Mouse (Mus musculus) stomach, postnatal 0 days (tissue): Measurements from ENCODE around the gene Mrps9. TPM values are rescaled to one million over a fixed set of nuclear protein-coding genes. Genes with fewer than 3 reads are reported as not detected.
"Not testable (repeated sequence)": the region's sequence is repeated elsewhere in the genome, so short reads cannot be mapped to it uniquely, and the experiment has no call there.

Experiments
- ATAC-seq: fragments of 200-750 bp; cut with Nextera tagmentation; 2 replicates; pipeline ENCODE4 v1.8.0; 2017; ENCODE audit not compliant: low FRiP score, low TSS enrichment
- DNase-seq: peaks from one replicate; pipeline ENCODE4 v3.0.0-alpha.2; 2016; ENCODE audit warnings: low spot score
- H3K27ac ChIP-seq: fragments of 300-500 bp; sonication (generic); replicated peaks from 2 replicates; pipeline ENCODE4 v1.5.1; 2014; ENCODE audit warnings: mild to moderate bottlenecking, control low read depth
- H3K27me3 ChIP-seq: fragments of 300-500 bp; sonication (generic); 2 replicates; pipeline ENCODE4 v1.6.1; 2014; ENCODE audit warnings: low read length; ENCODE audit not compliant: control insufficient read depth, insufficient read depth
- H3K36me3 ChIP-seq: fragments of 300-500 bp; sonication (generic); 2 replicates; pipeline ENCODE4 v1.6.1; 2014; ENCODE audit warnings: low read length, mixed read lengths; ENCODE audit not compliant: control insufficient read depth, insufficient read depth
- H3K4me1 ChIP-seq: fragments of 300-500 bp; sonication (generic); replicated peaks from 2 replicates; pipeline ENCODE4 v1.6.1; 2014; ENCODE audit warnings: antibody characterized with exemption; ENCODE audit not compliant: control insufficient read depth, insufficient read depth
- H3K4me2 ChIP-seq: fragments of 300-500 bp; sonication (generic); replicated peaks from 2 replicates; pipeline ENCODE4 v1.6.1; 2014; ENCODE audit warnings: low read depth, mild to moderate bottlenecking, control low read depth, moderate library complexity
- H3K4me3 ChIP-seq: fragments of 300-500 bp; sonication (generic); 2 replicates; pipeline ENCODE4 v1.5.1; 2014; ENCODE audit warnings: low read depth, low read length, control low read depth
- H3K9ac ChIP-seq: fragments of 300-500 bp; sonication (generic); 2 replicates; pipeline ENCODE4 v1.6.1; 2014; ENCODE audit warnings: mild to moderate bottlenecking, low read length, control low read depth, mixed read lengths
- H3K9me3 ChIP-seq: fragments of 300-500 bp; sonication (generic); 2 replicates; pipeline ENCODE4 v1.6.1; 2016; ENCODE audit warnings: low read length; ENCODE audit not compliant: control insufficient read depth
- CTCF ChIP-seq: IDR thresholded peaks from 2 replicates; pipeline ENCODE4 v1.5.1; 2016; ENCODE audit warnings: antibody characterized with exemption, low read depth, mild to moderate bottlenecking, moderate library complexity
- EP300 ChIP-seq: optimal IDR thresholded peaks from 2 replicates; pipeline ENCODE3; 2016; ENCODE audit warnings: antibody characterized with exemption
- WGBS: fragments of 180-500 bp; shearing (Covaris S2); extraction: QIAGEN DNeasy Blood & Tissue Kit; methylation state at CpG from one replicate; pipeline ENCODE4 v1.1.7; 2014; 5-methylcytosine and 5-hydroxymethylcytosine counted together
- polyA plus RNA-seq: library from polyadenylated mRNA; unstranded; fragments of >200 nt; fragmentation: Nextera tagmentation; extraction: Ambion mirVana; gene quantifications from 2 replicates; pipeline ENCODE4 v1.2.1, GENCODE M21; 2015

Mrps9 gene
- polyA plus RNA-seq, 1 experiment from 2014 or later = 33.1 TPM

DNA sequence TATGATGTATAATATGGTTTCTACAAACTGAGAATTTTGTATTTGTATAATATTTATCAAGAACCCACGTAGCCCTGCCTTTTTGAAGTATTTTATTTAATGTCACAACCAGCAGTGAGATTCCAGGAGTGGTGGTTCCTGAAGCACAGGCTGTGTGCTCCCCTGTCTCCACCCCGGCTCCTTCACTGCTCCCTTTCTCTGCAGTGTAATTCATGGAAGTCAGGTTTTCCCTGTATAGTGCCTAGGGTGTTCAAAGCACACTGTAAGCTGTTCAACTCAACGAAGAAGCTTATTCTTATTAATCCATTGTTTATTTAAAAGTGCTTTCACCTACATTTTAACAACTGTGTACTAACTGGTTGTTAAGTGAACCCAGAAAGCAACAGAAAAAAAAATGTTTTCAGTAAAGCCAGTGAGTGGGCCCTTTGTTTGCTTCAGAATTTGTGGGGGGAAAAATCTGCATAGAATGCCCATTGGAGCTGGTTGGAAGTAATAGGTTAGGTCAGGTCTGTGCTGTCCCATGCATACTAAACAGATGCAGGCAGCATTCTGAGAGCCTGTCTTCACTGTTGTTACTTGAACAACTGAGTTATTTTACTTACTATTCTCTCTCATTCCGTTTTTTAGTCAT, 25.5 kb downstream of the Mrps9 start:
- no peak overlapping the region for H3K9ac ChIP-seq
- ATAC-seq (no peak), DNase-seq (no peak)
- no peaks in the 10 kb centered on the region for H3K9me3 ChIP-seq
- H3K4me2 ChIP-seq = no peak overlapping the region
- TF ChIP-seq CTCF (no peak), EP300 (no peak)
- no peak overlapping the region for H3K4me3 ChIP-seq
- H3K36me3 ChIP-seq = no peaks in the 10 kb centered on the region
- no peak overlapping the region for H3K27ac ChIP-seq
- no peaks in the 10 kb centered on the region for H3K27me3 ChIP-seq
- no peaks in the 10 kb centered on the region for H3K4me1 ChIP-seq
- WGBS = 73% methylated on average over 4 of the region's 4 CpGs

DNA sequence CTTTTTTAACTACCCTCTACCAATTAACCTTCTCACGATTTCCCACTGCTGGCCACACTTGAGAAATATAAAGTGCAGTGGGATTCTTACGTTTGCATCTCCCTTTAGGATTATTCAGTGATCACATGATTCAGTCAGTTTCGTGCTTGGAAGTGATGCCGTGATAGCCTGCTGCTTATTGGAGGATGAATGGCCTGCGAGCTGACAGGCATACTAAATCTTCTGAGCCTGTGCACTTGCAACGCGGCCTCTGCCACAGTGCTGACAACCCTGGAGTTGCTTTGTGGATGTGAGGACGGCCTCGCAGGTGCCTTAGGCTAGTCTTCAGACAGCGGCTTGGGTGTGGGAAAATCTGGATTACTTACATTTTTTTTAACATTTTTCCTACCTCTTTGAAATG, 26.2 kb downstream of the Mrps9 start:
- DNase-seq (no peak), ATAC-seq (no peak)
- Histone ChIP-seq H3K36me3 (no peaks in the 10 kb centered on the region), H3K27me3 (no peaks in the 10 kb centered on the region), H3K9me3 (no peaks in the 10 kb centered on the region), H3K9ac (no peak overlapping the region), H3K4me1 (no peaks in the 10 kb centered on the region), H3K4me3 (no peak overlapping the region), H3K4me2 (no peak overlapping the region), H3K27ac (no peak overlapping the region)
- WGBS = 81% methylated on average over 10 of the region's 10 CpGs
- TF ChIP-seq CTCF (no peak), EP300 (no peak)

- Histone ChIP-seq H3K27ac (no peak overlapping the region), H3K9me3 (no peaks in the 10 kb centered on the region), H3K4me1 (no peaks in the 10 kb centered on the region), H3K4me3 (no peak overlapping the region), H3K27me3 (no peaks in the 10 kb centered on the region), H3K36me3 (no peaks in the 10 kb centered on the region), H3K9ac (no peak overlapping the region), H3K4me2 (no peak overlapping the region)
- no peak for DNase-seq
- ATAC-seq = no peak
- WGBS = 84% methylated on average over 5 of the region's 5 CpGs
- no peak for TF ChIP-seq CTCF
- TF ChIP-seq EP300 = no peak
These were observed 27.8 kb downstream of the Mrps9 start for GRCm38 (mm10) chr1:42878851-42879250.

DNA sequence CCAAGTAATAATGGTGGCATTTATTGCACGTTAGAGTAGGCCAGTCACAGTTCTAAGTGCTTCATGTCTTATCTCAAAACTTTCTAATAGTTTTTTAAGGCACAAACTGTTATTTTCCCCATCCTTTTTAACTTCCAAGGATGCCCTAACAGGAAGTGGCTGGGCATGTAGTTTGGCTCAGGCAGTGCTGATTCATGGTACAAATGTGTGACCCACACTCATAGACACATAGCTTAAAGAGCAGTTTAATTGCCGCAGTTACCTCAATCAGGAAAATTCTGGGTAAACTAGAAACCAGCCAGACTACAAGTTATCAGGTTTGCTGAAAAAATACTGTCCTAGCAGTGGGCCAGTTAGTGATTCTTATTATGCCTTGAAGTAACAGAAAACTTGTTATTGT, 31.2 kb downstream of the Mrps9 start:
- no peaks in the 10 kb centered on the region for H3K36me3 ChIP-seq
- WGBS = 92% methylated on average over 2 of the region's 2 CpGs
- TF ChIP-seq CTCF = no peak
- TF ChIP-seq EP300 = no peak

DNA sequence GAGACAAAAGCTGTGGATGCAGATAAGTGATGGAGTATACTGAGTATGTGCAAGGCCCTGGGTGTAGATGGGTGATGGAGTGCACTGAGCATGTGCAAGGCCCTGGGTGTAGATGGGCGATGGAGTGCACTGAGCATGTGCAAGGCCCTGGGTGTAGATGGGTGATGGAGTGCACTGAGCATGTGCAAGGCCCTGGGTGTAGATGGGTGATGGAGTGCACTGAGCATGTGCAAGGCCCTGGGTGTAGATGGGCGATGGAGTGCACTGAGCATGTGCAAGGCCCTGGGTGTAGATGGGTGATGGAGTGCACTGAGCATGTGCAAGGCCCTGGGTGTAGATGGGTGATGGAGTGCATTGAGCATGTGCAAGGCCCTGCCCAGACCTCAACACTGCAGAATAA, 32.4 kb downstream of the Mrps9 start:
- ATAC-seq = not testable (repeated sequence)
- 100% methylated on average over 1 of the region's 2 CpGs for WGBS

More for the DNA sequence above, 31.2 kb downstream of the Mrps9 start:
- no peak for ATAC-seq
- Histone ChIP-seq H3K4me1 (no peaks in the 10 kb centered on the region), H3K27ac (no peak overlapping the region), H3K9me3 (no peaks in the 10 kb centered on the region), H3K9ac (no peak overlapping the region), H3K27me3 (no peaks in the 10 kb centered on the region), H3K4me2 (no peak overlapping the region), H3K4me3 (no peak overlapping the region)
- no peak for DNase-seq

DNA sequence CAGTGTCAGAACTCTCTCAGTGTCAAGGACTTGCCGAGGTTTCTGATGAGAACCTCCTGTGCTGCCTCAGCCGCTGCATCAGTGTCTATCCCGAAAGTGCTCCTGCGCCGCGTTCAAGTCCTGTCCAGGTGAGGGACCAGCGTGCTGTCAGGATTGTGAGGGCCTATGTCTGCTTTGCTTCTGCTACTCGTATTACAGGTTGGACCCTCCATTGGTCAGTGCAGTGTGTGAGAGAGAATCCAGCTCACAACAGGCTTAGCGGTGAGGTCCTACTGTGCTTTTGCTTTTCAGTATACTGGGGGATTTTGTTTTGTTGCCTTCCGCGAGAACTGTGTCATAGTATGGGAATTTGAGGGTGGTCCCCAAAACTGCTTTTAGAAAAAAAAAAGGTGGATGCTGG, 36.8 kb downstream of the Mrps9 start:
- 90% methylated on average over 11 of the region's 11 CpGs for WGBS
- H3K9ac ChIP-seq = no peak overlapping the region
- ATAC-seq = no peak
- peaks cover 7% of the 10 kb centered on the region; the same call in 1 of the 2 replicates for H3K36me3 ChIP-seq
- no peaks in the 10 kb centered on the region for H3K4me1 ChIP-seq
- H3K27ac ChIP-seq = no peak overlapping the region
- H3K4me3 ChIP-seq = no peak overlapping the region
- TF ChIP-seq EP300 = no peak
- TF ChIP-seq CTCF = no peak
- no peaks in the 10 kb centered on the region for H3K9me3 ChIP-seq
- no peaks in the 10 kb centered on the region for H3K27me3 ChIP-seq
- no peak overlapping the region for H3K4me2 ChIP-seq
- DNase-seq = no peak

More for the DNA sequence above, 32.4 kb downstream of the Mrps9 start:
- not testable (repeated sequence) for DNase-seq, H3K4me3 ChIP-seq, H3K4me2 ChIP-seq, H3K36me3 ChIP-seq, H3K9me3 ChIP-seq, H3K9ac ChIP-seq, H3K27ac ChIP-seq, H3K4me1 ChIP-seq, H3K27me3 ChIP-seq
